Mouse (Mus musculus) erythroblast, embryonic 14.5 days (primary cell): ENCODE results near the gene Tnc.

Experiments used
- GATA1 ChIP-seq: IDR thresholded peaks from 2 replicates; pipeline ENCODE4 v1.6.1; 2012; ENCODE audit warnings: low read length, inconsistent platforms, mixed read lengths
- TAL1 ChIP-seq: IDR thresholded peaks from 3 replicates; pipeline ENCODE4 v1.6.1; 2012; ENCODE audit warnings: low read length, inconsistent platforms, mixed read lengths

- no peak for TF ChIP-seq GATA1
- no peak for TF ChIP-seq TAL1
These were observed 44.6 kb downstream of the Tnc start for GRCm38 (mm10) chr4:64002168-64002567.
